Mouse (Mus musculus) layer of hippocampus, postnatal 36 days (tissue): Measurements from ENCODE around the gene Nckipsd. TPM values are rescaled to one million over a fixed set of nuclear protein-coding genes. Genes with fewer than 3 reads are reported as not detected.

ENCODE experiments used
- DNase-seq, 2 experiments: peaks; one replicate each; pipeline ENCODE4 v3.0.0; 2022
- total RNA-seq, 2 experiments: library from RNA; stranded (reverse); gene quantifications; 2 replicates each; pipeline ENCODE4 v1.2.3; 2021

Nckipsd gene
- total RNA-seq, 2 experiments from 2014 or later = 70.3 TPM

DNA sequence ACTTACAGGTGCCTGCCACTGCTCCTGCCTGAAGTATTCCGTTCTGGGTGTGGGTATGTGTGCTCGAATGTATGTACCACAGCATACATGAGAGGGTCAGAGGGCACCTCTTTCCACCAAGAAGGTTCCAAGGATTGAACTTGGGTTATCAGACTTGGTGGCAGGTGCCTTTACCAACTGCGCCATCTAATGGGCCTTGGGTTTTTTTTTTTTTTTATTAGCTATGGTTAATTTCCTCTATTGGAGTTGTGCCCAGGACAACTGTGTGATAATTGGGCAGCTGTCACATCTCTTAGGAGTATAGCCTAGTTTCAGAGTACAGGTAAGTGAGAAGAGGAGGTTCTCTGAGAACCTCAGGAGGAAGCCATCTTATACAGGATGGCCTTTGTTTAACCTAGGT lies 8.6 kb upstream of the Nckipsd start:
- DNase-seq = no peak

DNA sequence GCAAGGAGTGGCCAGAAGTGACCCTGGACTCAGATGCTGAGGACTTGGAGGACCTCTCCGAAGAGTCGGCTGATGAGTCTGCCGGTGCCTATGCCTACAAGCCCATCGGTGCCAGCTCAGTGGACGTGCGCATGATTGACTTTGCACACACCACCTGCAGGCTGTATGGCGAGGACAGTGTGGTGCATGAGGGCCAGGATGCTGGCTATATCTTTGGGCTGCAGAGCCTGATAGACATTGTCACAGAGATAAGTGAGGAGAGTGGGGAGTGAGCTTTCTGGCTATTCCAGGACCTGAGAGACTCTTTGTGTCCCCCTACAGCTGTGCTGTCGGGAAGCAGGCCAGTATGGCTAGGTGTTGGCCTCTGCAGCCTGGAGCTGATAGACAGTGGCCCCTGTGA lies 2.4 kb upstream of the Nckipsd start:
- DNase-seq = no peak

DNA sequence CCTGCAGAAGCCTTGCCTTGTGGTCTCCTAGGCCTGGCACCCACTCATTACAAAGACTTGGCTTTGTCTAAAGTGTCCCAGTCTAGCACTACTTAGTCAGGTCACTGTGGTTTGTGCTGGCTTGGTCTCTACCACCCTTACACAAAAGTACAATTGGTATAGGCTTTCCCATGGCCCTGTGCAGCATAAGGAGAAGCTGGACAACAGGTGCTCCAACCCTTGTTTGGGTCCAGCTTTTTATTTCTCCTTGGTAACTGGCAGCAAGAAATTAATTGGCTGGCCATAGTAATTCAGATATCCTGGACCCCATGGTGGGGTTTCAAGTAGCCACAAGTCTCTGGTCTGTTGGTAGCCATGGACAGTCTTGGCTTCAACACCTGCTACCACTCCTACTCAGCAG lies 1.8 kb upstream of the Nckipsd start:
- no peak for DNase-seq

DNA sequence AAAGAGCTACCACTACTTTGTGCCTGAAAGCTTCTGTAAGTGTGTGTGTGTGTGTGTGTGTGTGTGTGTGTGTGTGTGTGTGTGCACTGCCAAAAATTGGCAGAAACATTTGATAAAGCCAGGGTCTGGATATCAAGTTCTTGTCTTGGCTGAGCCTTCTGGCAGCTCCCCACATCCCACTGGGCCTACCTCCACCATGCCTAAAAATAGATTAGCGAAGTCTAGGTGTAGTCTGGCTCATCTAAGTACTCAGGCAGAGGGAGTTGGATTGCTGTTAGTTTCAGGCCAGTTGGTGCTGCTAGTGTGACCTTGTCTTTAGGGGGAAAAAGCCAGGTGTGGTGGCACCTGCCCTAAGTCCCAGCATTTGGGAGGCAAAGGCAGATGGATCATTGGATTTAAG lies 1.3 kb upstream of the Nckipsd start:
- no peak for DNase-seq

DNA sequence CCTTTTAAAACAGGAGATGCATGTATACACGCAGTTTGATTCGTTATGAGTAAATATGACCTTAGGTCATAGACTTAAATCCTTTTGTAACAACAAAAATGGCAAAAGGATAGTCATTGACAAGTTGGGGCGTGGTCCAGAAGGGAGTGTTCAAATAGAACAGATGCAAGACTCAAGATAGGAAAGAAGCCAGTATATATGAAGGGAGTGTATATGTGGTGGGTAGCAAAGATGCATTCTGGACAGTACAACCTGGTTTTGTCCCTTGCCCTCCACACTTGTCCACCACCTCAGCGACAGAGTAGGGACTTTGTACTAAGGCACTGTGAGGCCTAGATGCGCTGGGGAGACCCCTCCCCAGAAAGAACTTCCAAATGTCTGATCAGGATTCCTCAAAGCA lies 494 bp upstream of the Nckipsd start:
- DNase-seq = no peak

DNA sequence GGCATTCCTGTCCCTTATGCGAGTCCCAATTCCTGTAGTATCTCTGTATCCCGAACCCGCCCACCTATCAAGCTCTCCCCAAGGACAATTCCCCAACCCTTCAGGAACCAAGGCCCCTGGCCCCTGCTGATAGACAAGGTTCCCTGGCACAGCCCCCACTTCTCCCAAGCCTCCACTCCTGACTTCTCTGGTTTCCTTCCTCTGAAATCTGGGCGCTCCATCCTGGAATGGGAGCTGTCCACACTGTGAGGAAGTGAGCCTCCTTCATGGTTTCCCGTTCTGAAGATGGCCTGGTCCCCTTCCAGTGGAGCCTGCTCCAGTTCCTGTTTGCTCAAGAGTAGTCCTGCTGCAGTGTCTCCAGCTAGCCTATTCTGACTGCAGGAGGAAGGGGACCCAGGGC lies 1.0 kb downstream of the Nckipsd start:
- DNase-seq = no peak

DNA sequence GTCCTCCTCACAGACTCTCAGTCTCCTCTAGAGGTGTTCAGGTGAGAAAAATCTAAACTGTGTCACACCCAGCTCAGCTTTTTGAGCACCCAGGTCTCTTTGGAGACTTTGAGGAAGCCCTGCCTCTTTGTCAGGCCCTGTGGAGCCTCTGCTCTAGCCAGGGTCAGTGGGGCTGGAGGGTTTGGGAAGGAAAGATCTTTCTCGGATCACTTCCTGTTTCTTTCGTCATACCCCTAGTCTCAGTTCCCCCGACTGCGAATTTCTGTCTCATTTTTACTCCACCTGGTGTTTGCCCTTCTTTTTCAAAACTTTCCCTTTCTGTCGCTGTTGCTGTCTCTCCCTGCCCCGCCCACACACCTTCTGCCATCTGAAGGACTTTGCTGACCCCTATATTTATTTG lies 1.6 kb downstream of the Nckipsd start:
- DNase-seq = no peak

DNA sequence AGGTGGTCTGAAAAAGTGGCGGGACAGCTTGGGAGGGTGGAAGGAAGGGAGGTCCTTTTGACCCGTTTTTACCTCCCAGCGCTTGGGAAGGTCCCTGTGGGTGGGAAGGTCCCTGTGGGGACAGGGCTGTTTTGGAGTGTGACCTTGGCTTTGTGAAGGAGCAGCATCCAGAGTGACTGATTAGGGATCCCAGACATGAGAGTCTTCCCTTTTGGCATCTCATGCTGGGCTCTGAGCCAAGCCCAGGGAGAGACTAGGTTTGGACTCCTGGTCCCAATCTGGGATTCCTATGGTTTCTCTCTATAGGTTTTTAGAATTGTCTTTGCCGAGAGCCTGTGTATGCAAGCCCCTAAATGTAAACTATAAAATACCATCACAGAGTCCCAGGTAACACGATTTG lies 2.3 kb downstream of the Nckipsd start:
- no peak for DNase-seq

DNA sequence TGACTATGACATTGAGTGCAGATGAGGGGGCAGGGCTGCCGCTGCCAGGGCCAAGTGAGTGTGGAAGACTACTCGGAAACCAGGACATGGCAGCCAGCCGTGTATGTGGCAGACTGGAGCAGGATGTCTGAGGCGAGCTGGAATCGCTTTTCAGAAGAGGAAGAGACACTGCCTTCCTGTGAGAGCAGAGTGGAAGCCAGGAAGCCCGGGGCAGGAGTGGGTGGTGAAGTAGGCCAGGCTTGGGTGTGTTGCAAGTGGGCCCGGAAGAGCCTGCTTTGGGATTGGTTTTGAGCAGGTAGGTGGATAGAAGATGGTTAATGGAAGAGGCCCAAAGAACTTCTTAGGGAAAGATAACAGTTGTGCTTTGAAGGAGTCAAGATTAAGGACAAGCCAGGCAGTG lies 7.4 kb downstream of the Nckipsd start:
- no peak for DNase-seq

DNA sequence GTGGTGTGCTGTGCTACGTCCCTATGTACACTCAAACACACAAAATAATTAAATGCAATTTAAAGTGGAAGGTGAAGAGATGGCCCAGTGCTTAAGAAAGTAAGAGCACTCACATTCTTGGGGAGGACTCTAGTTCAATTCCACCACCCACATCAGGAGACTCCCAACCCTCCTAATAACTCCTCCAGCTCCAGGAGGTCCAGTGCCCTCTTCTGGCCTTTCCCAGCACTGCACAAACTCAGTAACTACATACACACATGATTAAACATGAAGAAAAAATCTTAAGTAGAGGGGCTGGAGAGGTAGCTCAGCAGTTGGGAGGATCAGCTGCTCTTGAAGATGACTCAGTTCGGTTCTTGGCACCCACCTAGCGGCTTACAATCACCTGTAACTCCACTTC lies 11.3 kb downstream of the Nckipsd start:
- DNase-seq = peak; percentile 44 to 56

DNA sequence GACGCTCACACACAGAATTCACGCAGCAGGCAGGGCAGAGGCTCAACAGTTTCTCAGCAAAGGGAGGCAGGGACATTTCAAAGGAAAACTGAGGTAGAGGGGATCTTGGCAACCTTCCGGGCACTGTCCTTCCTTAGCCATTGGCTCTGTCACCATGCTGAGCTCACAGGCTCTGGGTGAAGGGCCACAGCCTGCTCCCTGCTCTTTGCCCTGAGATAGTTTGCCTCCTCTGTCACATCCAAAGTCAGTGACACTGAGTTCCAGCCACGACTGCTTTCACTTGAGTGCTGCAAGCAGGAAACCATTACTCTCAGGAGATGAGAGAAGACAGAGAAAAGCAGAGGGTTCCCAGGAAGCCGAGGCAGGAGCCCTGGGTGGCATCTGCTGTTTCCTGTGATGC lies 11.9 kb downstream of the Nckipsd start:
- DNase-seq = no peak

DNA sequence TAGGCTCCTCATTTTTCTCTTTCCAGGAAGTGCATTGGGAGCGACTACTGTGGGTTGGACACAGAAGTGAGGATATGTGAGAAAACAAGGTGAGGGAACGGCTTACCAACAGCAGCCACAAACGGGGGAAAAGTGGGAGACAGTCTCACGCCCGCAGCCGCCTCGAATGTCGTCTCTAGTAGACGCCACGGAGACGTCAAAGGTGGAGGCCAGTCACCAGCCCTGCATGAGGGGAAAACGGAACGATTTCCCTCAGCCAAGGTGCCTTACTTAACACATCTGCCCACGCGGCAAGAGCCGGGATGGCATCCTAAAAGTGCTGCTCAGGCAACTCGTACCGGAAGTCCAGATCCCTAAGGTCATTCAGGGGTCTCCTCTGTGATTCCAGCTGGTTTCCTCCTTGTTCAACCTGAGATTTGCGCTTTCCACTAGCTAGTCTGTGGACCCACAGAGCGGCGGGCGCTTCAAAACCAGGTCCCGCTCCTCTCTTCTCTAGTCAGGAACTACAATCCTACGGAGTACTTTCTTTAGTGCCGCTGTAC lies 16.0 kb downstream of the Nckipsd start:
- DNase-seq = no peak

DNA sequence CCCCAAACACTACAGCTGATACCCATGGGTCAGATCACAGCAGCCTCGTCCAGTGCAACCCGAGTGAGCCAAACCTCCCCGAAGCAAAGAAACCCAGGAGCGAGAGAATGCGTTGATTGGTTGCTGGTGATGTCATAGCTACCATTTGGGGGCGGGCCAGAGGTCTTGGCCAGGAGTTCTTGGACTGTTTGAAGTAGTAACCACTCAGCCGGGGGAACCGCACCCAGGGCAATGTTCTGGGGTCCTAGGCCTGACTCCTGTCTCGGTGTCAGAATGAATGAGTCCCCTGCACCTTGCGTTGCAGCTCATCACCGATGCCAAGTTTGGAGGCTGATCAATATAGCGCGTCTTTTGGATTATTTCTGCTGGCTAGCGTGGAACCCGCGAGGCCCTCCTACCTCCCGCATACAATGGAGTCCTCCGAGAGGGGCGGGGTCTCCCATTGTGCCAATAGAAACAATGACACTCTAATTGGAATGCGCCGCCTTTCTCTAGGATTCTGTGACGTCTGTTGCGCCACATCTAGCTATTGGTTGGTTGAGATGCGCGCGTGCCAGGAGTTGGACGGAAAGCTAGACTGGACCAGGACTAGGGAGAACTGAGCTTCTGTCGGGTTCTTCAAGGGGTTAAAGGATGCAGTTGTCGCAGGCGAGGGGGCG lies 16.7 kb downstream of the Nckipsd start:
- DNase-seq = peak; percentile 85 to 87

DNA sequence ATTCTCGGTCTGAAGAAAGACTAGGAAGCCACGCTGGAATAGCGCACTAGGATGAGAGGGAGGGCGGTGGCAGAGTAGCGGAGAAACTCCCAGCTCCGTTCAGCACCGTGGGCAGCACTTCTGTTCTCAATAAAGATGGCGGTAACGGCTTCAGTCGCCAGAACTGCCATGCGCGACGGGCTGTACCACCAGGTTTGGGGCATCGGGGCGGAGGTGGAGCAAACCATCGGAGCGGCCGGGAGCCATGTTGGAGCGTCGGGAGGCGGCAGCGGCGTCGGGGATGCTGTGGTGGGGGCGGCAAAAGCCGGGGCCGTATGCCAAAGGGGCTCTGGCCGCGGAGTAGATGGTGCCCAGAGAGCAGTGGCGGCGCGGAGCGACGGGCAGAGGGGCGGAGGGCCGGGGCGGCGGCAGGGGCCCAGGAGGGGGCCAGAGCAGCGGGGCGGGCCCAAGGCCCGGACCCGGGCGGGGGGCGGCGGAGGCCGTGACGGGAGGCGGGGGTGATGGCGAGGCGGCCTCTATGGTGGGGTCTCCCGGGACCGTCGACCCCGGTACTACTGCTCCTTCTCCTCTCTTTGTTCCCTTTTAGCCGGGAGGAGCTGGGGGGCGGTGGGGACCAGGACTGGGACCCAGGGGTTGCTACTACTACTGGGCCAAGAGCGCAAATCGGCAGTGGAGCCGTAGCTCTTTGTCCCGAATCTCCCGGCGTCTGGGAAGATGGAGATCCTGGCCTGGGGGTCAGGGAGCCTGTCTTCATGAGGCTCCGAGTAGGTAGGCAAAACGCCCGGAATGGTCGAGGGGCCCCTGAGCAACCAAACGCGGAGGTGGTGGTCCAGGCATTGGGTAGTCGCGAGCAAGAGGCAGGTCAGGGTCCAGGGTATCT lies 17.9 kb downstream of the Nckipsd start, which contains the start of gene Celsr3:
Gene Celsr3 (plus strand): TSS at position 501 of the 880 bp plus-strand sequence.
- DNase-seq = peak; percentile 90 to 91

DNA sequence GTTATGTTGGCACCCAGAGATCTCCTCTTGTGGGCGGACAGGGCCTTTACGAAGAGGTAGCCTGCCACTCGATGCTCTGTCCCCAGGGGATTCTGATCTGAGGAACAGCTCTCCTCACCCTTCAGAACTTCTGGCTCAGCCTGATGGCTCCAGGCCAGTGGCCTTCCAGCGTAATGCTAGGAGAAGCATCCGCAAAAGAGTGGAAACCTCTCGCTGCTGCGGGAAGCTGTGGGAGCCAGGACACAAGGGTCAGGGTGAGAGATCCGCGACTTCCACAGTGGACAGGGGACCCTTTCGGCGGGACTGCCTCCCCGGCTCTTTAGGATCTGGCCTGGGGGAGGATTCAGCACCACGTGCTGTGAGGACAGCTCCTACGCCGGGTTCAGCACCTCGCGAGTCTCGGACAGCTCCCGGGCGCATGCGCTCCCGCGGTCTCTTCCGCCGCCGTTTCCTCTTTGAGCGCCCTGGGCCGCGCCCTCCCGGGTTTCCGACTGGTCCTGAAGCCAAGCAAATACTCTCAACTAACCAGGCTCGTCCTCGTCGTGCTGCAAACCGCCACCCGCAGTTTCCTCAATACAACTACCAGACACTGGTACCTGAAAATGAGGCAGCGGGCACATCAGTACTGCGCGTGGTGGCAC lies 18.7 kb downstream of the Nckipsd start:
- DNase-seq = peak; percentile 72

DNA sequence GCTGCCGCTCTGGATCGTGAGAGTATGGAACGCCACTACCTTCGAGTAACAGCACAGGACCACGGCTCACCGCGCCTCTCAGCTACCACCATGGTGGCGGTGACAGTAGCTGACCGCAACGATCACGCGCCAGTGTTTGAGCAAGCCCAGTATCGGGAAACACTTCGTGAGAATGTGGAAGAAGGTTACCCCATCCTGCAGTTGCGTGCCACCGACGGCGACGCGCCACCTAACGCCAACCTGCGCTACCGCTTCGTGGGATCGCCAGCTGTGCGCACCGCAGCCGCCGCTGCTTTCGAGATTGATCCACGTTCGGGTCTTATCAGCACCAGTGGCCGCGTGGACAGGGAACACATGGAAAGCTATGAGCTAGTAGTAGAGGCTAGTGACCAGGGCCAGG lies 19.3 kb downstream of the Nckipsd start:
- DNase-seq = no peak

DNA sequence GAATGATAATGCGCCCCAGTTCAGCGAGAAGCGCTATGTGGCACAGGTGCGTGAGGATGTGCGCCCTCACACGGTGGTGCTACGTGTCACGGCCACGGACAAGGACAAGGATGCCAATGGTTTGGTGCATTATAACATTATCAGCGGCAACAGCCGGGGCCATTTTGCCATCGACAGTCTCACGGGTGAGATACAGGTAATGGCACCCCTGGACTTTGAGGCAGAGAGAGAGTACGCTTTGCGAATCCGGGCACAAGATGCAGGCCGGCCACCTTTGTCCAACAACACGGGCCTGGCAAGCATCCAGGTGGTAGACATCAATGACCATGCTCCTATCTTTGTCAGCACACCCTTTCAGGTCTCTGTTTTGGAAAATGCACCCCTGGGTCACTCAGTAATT lies 19.7 kb downstream of the Nckipsd start:
- no peak for DNase-seq

DNA sequence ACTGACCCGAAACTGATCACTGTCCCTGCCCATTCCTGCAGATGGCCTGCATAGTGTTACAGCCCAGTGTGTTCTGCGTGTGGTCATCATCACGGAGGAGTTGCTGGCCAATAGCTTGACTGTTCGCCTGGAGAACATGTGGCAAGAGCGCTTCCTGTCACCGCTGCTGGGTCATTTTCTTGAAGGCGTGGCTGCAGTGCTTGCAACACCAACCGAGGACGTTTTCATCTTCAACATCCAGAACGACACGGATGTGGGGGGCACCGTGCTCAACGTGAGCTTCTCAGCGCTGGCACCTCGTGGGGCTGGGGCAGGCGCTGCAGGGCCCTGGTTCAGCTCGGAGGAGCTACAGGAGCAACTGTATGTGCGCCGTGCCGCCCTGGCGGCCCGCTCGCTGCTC lies 23.5 kb downstream of the Nckipsd start:
- DNase-seq = no peak

DNA sequence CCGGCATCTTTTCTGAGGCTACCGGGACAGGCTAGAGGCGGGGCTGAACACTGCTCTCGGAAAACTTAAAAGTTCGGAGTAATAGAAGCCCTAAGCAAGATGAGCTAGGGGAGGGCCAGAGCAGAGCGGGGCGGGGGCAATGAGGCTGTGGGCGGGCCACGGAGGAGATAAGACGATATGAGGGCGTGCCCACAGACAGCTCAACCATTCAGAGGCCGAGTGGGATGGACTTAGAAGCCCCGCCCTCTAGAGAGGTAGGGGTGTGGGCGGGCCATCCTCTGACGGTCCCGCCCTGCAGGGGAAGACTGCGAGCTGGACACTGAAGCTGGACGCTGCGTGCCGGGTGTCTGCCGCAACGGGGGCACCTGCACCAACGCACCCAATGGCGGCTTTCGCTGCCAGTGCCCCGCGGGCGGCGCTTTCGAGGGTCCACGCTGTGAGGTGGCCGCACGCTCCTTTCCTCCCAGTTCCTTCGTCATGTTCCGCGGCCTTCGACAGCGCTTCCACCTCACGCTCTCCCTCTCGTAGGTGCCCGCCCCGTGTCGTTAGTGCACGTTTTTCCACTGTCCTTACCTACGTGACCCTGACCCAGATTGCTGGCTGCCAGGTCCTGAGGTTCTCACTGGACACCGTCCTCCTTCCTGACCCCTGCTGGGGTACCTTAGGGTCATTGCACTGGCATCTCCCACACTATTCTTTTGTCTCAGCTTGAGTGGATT lies 24.4 kb downstream of the Nckipsd start:
- DNase-seq = peak; percentile 69 to 70

DNA sequence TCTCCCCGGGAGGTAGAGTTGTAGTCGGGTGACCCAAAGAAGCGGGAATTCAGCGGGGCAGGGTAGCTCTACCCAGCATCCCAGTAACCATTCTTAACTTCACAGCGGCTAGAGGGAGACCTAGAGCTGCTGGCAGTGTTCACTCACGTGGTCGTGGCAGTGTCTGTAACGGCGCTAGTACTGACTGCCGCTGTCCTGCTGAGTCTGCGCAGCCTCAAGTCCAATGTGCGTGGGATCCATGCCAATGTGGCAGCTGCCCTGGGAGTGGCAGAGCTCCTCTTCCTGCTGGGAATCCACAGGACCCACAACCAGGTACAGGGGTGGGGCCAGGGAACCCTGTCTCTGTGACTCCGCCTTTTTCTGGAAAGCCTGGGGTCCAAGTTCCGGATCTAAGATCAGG lies 34.8 kb downstream of the Nckipsd start:
- DNase-seq = peak; percentile 58 to 63

DNA sequence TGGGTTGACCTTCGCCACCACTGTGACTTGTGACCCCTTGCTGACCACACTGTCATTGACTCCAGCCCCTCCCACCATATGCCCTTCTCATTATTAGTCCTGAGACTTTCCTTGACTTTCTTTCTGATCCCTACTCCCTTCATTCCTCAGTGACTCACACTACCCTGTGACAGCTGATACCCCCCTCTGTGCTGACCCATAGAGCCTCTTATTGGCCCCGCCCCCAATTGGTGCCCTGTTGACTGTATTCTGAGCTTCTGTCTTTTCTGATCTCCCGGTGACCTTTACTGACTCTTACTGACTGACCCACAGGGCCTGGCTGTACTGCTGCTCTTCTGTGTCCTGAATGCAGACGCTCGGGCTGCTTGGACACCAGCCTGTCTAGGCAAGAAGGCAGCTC lies 37.2 kb downstream of the Nckipsd start:
- no peak for DNase-seq

DNA sequence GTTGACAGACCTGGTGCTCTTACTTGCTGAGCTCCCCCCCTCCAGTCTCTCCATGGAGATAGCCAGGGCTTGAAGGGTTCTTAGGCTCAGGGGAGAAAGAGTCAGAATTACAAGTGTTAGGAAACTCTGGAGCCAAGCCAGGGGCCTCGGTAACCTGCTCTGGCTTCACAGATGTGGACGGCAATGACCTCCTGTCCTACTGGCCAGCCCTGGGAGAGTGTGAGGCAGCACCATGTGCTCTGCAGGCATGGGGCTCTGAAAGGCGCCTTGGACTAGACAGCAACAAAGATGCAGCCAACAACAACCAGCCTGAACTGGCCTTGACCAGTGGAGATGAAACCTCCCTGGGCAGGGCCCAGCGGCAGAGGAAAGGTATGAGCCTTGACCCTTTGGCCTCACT lies 39.2 kb downstream of the Nckipsd start:
- no peak for DNase-seq

DNA sequence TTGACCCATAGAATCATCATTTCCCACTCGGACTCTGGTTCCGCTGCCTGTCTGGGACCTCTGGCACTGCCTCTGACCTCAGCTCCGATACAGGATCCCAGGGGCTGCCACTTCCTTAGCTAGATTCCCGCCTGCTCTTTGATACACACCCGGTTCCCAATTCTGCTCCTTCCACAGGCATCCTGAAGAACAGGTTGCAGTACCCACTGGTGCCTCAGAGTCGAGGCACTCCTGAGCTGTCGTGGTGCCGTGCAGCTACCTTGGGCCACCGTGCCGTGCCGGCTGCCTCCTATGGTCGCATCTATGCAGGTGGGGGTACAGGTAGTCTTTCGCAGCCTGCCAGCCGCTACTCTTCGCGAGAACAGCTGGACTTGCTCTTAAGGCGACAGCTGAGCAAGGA lies 40.3 kb downstream of the Nckipsd start:
- DNase-seq = no peak
